Mouse (Mus musculus) intestine, embryonic 14.5 days (tissue): ENCODE measurements around the gene Gramd1b. TPM values are rescaled to one million over a fixed set of nuclear protein-coding genes. Genes with fewer than 3 reads are reported as not detected.

ENCODE experiments used
- ATAC-seq: fragments of 200-750 bp; cut with Nextera tagmentation; replicated peaks from 2 replicates; pipeline ENCODE4 v1.8.0; 2017; ENCODE audit warnings: low read depth, moderate number of reproducible peaks, moderate TSS enrichment, moderate library complexity; ENCODE audit not compliant: low FRiP score, low TSS enrichment
- DNase-seq: peaks from one replicate; pipeline ENCODE4 v3.0.0-alpha.2; 2018; ENCODE audit warnings: low spot score
- H3K27ac ChIP-seq: fragments of 300-500 bp; sonication (generic); 2 replicates; pipeline ENCODE4 v1.5.1; 2014; ENCODE audit warnings: low read depth, mild to moderate bottlenecking, control low read depth
- H3K27me3 ChIP-seq: fragments of 300-500 bp; sonication (generic); replicated peaks from 2 replicates; pipeline ENCODE4 v1.6.1; 2014; ENCODE audit warnings: low read length, control low read depth; ENCODE audit not compliant: control insufficient read depth, insufficient read depth
- H3K36me3 ChIP-seq: fragments of 300-500 bp; sonication (generic); 2 replicates; pipeline ENCODE4 v1.6.1; 2014; ENCODE audit warnings: low read length, control low read depth; ENCODE audit not compliant: control insufficient read depth, insufficient read depth
- H3K4me1 ChIP-seq: fragments of 300-500 bp; sonication (generic); replicated peaks from 2 replicates; pipeline ENCODE4 v1.6.1; 2014; ENCODE audit warnings: low read length, control low read depth, mixed read lengths; ENCODE audit not compliant: control insufficient read depth, insufficient read depth
- H3K4me2 ChIP-seq: fragments of 300-500 bp; sonication (generic); 2 replicates; pipeline ENCODE4 v1.6.1; 2014; ENCODE audit warnings: low read length
- H3K4me3 ChIP-seq: fragments of 300-500 bp; sonication (generic); 2 replicates; pipeline ENCODE4 v1.5.1; 2014; ENCODE audit warnings: low read depth, low read length, control low read depth, mixed read lengths
- H3K9ac ChIP-seq: fragments of 300-500 bp; sonication (generic); 2 replicates; pipeline ENCODE4 v1.6.1; 2014; ENCODE audit warnings: mild to moderate bottlenecking, low read length
- H3K9me3 ChIP-seq: fragments of 300-500 bp; sonication (generic); 2 replicates; pipeline ENCODE4 v1.6.1; 2016; ENCODE audit warnings: low read length, control low read depth; ENCODE audit not compliant: control insufficient read depth
- WGBS: fragments of 180-500 bp; shearing (Covaris S2); extraction: QIAGEN DNeasy Blood & Tissue Kit; methylation state at CpG from one replicate; pipeline ENCODE4 v1.1.7; 2014; 5-methylcytosine and 5-hydroxymethylcytosine counted together
- polyA plus RNA-seq: library from polyadenylated mRNA; unstranded; fragments of >200 nt; fragmentation: Nextera tagmentation; extraction: Ambion mirVana; gene quantifications from 2 replicates; pipeline ENCODE4 v1.2.1, GENCODE M21; 2014

The Gramd1b gene
- polyA plus RNA-seq, 1 experiment from 2014 or later, result 3.5 TPM

DNA sequence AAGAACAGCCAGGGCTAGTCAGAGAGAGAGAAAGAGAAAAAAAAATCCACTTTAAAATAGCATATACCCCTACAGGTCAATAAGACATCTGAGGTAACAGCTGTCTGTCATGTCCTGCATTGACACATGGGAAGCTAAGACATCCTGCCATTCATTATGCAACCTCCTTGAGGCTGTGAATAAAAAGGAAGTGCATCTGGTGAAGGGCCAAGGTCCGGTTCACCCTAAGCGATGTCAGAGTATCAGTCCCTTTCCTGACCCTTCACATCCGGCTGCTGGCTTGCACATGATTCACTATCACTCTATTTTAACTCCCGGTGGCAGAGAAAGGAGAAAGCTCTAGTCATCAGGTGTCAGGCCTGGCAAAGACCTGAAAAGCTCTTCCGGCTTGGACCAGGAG lies 73.7 kb downstream of the Gramd1b start:
- no peak for DNase-seq
- H3K27me3 ChIP-seq, result no peaks in the 10 kb centered on the region
- H3K9ac ChIP-seq, result no peak overlapping the region
- H3K9me3 ChIP-seq, result no peaks in the 10 kb centered on the region
- H3K4me2 ChIP-seq, result no peak overlapping the region
- ATAC-seq, result no peak
- peaks cover 14% of the 10 kb centered on the region for H3K4me1 ChIP-seq
- no peak overlapping the region for H3K27ac ChIP-seq
- WGBS, result 70% methylated on average over 5 of the region's 5 CpGs
- no peaks in the 10 kb centered on the region for H3K36me3 ChIP-seq
- H3K4me3 ChIP-seq, result no peak overlapping the region

DNA sequence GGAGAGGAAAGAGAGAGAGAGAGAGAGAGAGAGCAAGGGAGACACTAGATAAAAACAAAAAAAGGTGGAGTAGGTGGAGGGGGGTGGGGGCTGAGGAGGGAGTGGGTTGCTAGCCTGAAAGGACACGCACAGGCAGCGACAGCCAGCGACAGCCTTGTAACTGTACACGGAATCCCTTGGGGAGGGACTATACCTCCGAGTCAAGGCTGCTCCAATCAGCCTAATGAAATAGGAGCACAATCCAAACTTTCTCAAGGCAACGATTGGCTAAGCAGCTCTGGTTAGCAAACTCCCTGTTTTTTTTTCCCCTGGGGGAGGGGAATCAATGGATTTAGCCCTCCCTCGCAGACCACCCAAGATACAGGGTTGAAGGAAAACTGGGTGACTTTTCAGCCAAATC lies 75.0 kb downstream of the Gramd1b start:
- Histone ChIP-seq H3K27ac (peak overlapping the region; percentile 60; the same call in 1 of the 2 replicates), H3K27me3 (no peaks in the 10 kb centered on the region), H3K4me1 (peaks cover 14% of the 10 kb centered on the region), H3K4me2 (peak overlapping the region; percentile 97), H3K9ac (peak overlapping the region; percentile 55), H3K4me3 (peak overlapping the region; percentile 70), H3K9me3 (no peaks in the 10 kb centered on the region), H3K36me3 (no peaks in the 10 kb centered on the region)
- DNase-seq (no peak), ATAC-seq (peak; percentile 79)
- WGBS, result under 1% methylated on average over 7 of the region's 7 CpGs

DNA sequence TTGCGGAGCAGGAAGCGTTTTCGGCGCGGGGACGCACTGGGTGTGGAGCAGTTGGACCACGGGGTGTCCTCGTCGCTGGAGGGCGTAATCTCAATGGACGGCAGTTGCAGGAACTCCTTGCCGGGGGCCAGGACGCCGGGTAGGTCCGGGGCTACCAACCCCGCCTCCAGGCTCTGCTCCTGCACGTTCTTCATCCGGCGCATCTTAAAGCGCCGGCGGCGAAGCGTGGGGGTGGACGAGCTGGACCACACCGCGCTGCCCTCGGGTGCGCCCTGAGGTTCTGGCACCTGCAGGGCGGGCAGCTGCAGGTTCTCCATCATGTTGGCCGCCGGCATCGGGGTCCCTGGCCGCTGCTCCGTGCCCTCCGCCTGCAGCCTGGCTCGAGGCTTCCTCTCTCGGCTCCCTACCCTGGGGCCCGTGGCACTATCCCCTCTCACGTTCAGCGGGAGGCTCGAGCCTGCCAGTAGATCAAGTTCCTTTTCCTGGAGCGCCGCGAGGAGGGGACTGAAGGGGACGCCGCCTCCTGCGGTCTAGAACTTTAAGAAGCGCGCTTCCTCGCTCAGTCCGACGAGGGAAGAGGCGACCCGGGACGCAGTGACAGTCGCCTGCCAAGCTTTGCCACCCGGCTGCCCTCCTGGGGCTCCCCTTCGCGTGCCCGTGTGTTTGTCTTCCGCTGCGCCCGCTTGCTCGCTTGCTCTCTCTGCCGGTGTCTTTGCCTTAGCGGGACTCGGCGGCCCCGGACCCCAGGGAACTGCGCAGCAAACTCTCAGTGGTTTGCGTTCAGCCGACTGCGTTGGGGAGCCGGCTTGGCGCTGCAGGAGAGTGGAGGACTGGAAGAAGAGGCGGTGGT lies 75.6 kb downstream of the Gramd1b start:
- H3K36me3 ChIP-seq, result no peaks in the 10 kb centered on the region
- under 1% methylated on average over 77 of the region's 77 CpGs for WGBS
- no peaks in the 10 kb centered on the region for H3K9me3 ChIP-seq
- peak overlapping the region; percentile 55 for H3K9ac ChIP-seq
- ATAC-seq, result peak; percentile 49
- H3K4me2 ChIP-seq, result peak overlapping the region; percentile 97
- H3K27me3 ChIP-seq, result no peaks in the 10 kb centered on the region
- peak overlapping the region; percentile 60; the same call in 1 of the 2 replicates for H3K27ac ChIP-seq
- DNase-seq, result peak; percentile 80
- H3K4me3 ChIP-seq, result peak overlapping the region; percentile 70
- H3K4me1 ChIP-seq, result peaks cover 13% of the 10 kb centered on the region

DNA sequence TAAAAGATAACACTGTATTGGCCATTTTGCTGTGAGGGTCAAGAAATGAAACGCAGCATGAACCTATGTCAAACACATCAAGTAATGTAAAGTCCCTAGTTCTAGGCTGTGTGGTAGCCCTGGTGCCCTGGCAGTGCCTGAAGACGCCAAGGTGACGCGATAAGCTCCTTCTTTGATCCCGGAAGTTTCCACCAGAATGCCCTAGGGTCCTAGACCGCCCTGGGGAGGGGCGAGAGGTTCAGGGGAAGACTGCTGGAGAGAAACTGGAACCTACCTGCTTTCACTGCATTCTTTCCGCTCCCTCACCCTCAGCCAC lies 76.2 kb downstream of the Gramd1b start:
- H3K4me1 ChIP-seq, result peaks cover 11% of the 10 kb centered on the region
- ATAC-seq, result peak; percentile 53
- H3K9me3 ChIP-seq, result no peaks in the 10 kb centered on the region
- no peaks in the 10 kb centered on the region for H3K36me3 ChIP-seq
- no peak for DNase-seq
- whole genome bisulfite sequencing, result 4% methylated on average over 8 of the region's 8 CpGs
- H3K27me3 ChIP-seq, result no peaks in the 10 kb centered on the region
- H3K9ac ChIP-seq, result peak overlapping the region; percentile 55
- peak overlapping the region; percentile 97 for H3K4me2 ChIP-seq
- H3K4me3 ChIP-seq, result peak overlapping the region; percentile 70
- peak overlapping the region; percentile 47; the same call in 1 of the 2 replicates for H3K27ac ChIP-seq

DNA sequence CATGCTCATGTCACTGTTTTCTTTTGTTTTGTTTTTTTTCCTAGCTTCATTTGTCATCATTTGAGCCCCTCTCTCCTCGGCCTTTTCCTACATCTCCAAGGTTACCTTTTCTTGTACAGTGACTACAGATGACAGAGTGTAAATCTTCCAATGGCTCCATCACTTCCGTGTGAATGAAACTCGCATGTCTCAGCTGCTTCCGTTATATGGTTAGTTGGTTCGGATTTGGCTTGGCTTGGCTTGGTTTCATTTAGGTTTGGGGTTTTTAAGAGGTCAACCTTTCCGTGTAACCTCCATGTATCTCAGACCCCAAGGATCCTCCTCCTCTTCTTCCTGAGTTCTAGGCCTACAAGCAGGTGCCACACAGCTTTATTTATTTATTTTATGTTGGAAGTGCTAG lies 77.3 kb downstream of the Gramd1b start:
- DNase-seq (no peak), ATAC-seq (no peak)
- no peak overlapping the region for H3K27ac ChIP-seq
- H3K4me2 ChIP-seq, result no peak overlapping the region
- no peaks in the 10 kb centered on the region for H3K36me3 ChIP-seq
- H3K9ac ChIP-seq, result no peak overlapping the region
- H3K4me1 ChIP-seq, result peaks cover 11% of the 10 kb centered on the region
- no peaks in the 10 kb centered on the region for H3K27me3 ChIP-seq
- H3K4me3 ChIP-seq, result no peak overlapping the region
- WGBS, result 92% methylated on average over 6 of the region's 6 CpGs
- no peaks in the 10 kb centered on the region for H3K9me3 ChIP-seq

DNA sequence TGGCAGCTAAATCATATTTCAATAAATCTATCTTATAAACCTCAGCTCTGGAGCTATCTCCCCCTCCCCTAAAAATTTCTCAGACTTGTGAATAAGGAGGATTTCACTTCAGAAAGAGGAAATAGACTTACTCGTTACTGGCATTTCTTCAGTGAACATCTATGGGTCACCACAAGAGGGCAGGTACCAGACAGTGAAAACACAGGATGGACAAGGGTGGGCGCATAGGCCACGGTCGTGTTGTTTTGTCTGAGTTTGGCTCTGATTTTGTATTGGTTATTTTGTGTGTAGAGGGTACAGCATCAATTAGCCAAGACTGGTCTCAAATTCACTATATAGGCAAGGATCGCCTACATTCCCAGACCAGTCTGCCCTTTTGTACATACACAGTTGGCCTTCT lies 79.0 kb downstream of the Gramd1b start:
- Histone ChIP-seq H3K27me3 (no peaks in the 10 kb centered on the region), H3K9me3 (no peaks in the 10 kb centered on the region), H3K27ac (no peak overlapping the region), H3K4me1 (peaks cover 8% of the 10 kb centered on the region), H3K4me2 (no peak overlapping the region), H3K4me3 (no peak overlapping the region), H3K36me3 (no peaks in the 10 kb centered on the region), H3K9ac (no peak overlapping the region)
- 65% methylated on average over 5 of the region's 5 CpGs for WGBS
- no peak for ATAC-seq
- DNase-seq, result no peak

DNA sequence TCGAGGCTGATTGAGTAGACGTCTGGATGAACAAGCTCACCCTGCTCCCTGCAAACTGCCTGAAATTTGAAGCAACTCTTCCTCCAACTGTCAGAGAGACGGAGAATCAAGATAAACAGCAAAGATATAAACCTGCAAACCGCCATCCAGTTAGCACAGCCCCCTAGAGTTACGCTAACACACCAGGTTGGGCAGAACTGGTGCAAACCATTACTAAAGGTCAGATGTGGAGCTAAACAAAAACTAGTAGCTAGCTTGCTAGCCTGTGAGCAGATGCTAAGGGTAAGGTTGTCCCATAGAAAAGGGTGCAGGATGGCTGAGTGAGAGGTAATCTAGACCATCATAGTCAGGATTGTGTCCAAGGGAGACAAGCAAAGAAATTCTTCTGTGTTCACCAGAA lies 80.4 kb downstream of the Gramd1b start:
- 48% methylated on average over 5 of the region's 5 CpGs for WGBS
- H3K27me3 ChIP-seq, result no peaks in the 10 kb centered on the region
- no peaks in the 10 kb centered on the region for H3K36me3 ChIP-seq
- no peaks in the 10 kb centered on the region; the same call in 1 of the 2 replicates for H3K4me1 ChIP-seq
- H3K27ac ChIP-seq, result no peak overlapping the region
- H3K4me3 ChIP-seq, result no peak overlapping the region
- no peaks in the 10 kb centered on the region for H3K9me3 ChIP-seq
- no peak overlapping the region for H3K9ac ChIP-seq
- DNase-seq (no peak), ATAC-seq (no peak)
- no peak overlapping the region for H3K4me2 ChIP-seq

DNA sequence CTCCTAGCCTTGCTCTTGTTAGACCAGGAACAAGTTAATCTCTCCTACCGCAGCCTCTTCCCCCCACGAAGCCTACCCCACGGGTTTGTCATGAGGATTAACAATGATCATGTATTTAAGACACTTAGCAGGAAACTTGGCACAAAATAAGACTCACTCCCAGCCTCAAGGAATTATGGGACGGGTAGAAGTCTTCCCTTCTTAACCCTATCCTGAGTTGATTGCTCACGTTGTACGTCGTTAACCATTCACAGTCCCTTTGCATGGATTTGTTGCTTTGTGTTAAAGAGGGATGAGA lies 80.8 kb downstream of the Gramd1b start:
- Histone ChIP-seq H3K4me2 (no peak overlapping the region), H3K9me3 (no peaks in the 10 kb centered on the region), H3K27ac (no peak overlapping the region), H3K9ac (no peak overlapping the region), H3K36me3 (no peaks in the 10 kb centered on the region), H3K4me3 (no peak overlapping the region), H3K27me3 (no peaks in the 10 kb centered on the region), H3K4me1 (no peaks in the 10 kb centered on the region; the same call in 1 of the 2 replicates)
- DNase-seq (no peak), ATAC-seq (no peak)
- 53% methylated on average over 7 of the region's 7 CpGs for WGBS
